Mouse (Mus musculus) lung, postnatal 0 days (tissue): ENCODE results near the gene Mpped2.

Experiments used
- CTCF ChIP-seq: IDR thresholded peaks from 2 replicates; pipeline ENCODE4 v1.5.1; 2016; ENCODE audit warnings: antibody characterized with exemption, mild to moderate bottlenecking
- EP300 ChIP-seq: IDR thresholded peaks from 2 replicates; pipeline ENCODE4 v1.6.1; 2016; ENCODE audit warnings: antibody characterized with exemption, mild to moderate bottlenecking, control low read depth

GRCm38 (mm10) chr2:106829420-106829819 is 136.4 kb downstream of the Mpped2 start:
- no peak for TF ChIP-seq EP300
- no peak for TF ChIP-seq CTCF
